Mouse (Mus musculus) limb, embryonic 11.5 days (tissue): ENCODE data around the gene E130114P18Rik. TPM values are rescaled to one million over a fixed set of nuclear protein-coding genes. Genes with fewer than 3 reads are reported as not detected.
A peak's percentile ranks its signal among the peaks of the same experiment; 100 is the strongest.

ENCODE experiments used
- ATAC-seq: fragments of 200-750 bp; cut with Nextera tagmentation; 2 replicates; pipeline ENCODE4 v1.8.0; 2017; ENCODE audit warnings: low read depth; ENCODE audit not compliant: insufficient number of reproducible peaks, low FRiP score, low TSS enrichment
- DNase-seq: peaks from one replicate; pipeline ENCODE4 v3.0.0-alpha.2; 2015; ENCODE audit warnings: low spot score
- H3K27ac ChIP-seq: fragments of 300-500 bp; sonication (generic); replicated peaks from 2 replicates; pipeline ENCODE4 v1.5.1; 2014; ENCODE audit warnings: low read depth, mild to moderate bottlenecking, low read length
- H3K27me3 ChIP-seq: fragments of 300-500 bp; sonication (generic); 2 replicates; pipeline ENCODE4 v1.6.1; 2014; ENCODE audit warnings: mild to moderate bottlenecking, low read length, mixed read lengths; ENCODE audit not compliant: control insufficient read depth, insufficient read depth
- H3K36me3 ChIP-seq: fragments of 300-500 bp; sonication (generic); 2 replicates; pipeline ENCODE4 v1.6.1; 2014; ENCODE audit warnings: mild to moderate bottlenecking, low read length, moderate library complexity, mixed read lengths; ENCODE audit not compliant: control insufficient read depth, insufficient read depth
- H3K4me1 ChIP-seq: fragments of 300-500 bp; sonication (generic); 2 replicates; pipeline ENCODE4 v1.6.1; 2014; ENCODE audit warnings: low read length, mixed read lengths; ENCODE audit not compliant: control insufficient read depth, insufficient read depth
- H3K4me2 ChIP-seq: fragments of 300-500 bp; sonication (generic); 2 replicates; pipeline ENCODE4 v1.6.1; 2014; ENCODE audit warnings: low read depth, mild to moderate bottlenecking, moderate library complexity; ENCODE audit not compliant: severe bottlenecking
- H3K4me3 ChIP-seq: fragments of 300-500 bp; sonication (generic); 2 replicates; pipeline ENCODE4 v1.5.1; 2014; ENCODE audit warnings: low read depth, low read length
- H3K9ac ChIP-seq: fragments of 300-500 bp; sonication (generic); 2 replicates; pipeline ENCODE4 v1.6.1; 2014; ENCODE audit warnings: mild to moderate bottlenecking, low read length
- H3K9me3 ChIP-seq: fragments of 300-500 bp; sonication (generic); 2 replicates; pipeline ENCODE4 v1.6.1; 2016; ENCODE audit warnings: low read length; ENCODE audit not compliant: control insufficient read depth
- WGBS: fragments of 180-500 bp; shearing (Covaris S2); extraction: QIAGEN DNeasy Blood & Tissue Kit; methylation state at CpG from one replicate; pipeline ENCODE4 v1.1.7; 2014; 5-methylcytosine and 5-hydroxymethylcytosine counted together
- polyA plus RNA-seq: library from polyadenylated mRNA; unstranded; fragments of >200 nt; fragmentation: Nextera tagmentation; extraction: Ambion mirVana; gene quantifications from 2 replicates; pipeline ENCODE4 v1.2.1, GENCODE M21; 2014

The E130114P18Rik gene
- polyA plus RNA-seq, 1 experiment from 2014 or later: 10.1 TPM

GRCm38 (mm10) chr4:97764616-97765015, 13.3 kb downstream of the E130114P18Rik start:
- Histone ChIP-seq H3K4me3 (no peak overlapping the region), H3K27ac (no peak overlapping the region), H3K36me3 (no peaks in the 10 kb centered on the region), H3K27me3 (no peaks in the 10 kb centered on the region), H3K4me2 (no peak overlapping the region), H3K9ac (no peak overlapping the region), H3K9me3 (no peaks in the 10 kb centered on the region), H3K4me1 (no peaks in the 10 kb centered on the region)
- WGBS: 30% methylated on average over 4 of the region's 4 CpGs
- DNase-seq (no peak), ATAC-seq (no peak)

GRCm38 (mm10) chr4:97758661-97759060, 19.2 kb downstream of the E130114P18Rik start:
- Histone ChIP-seq H3K27ac (no peak overlapping the region), H3K27me3 (peaks cover 4% of the 10 kb centered on the region; the same call in 1 of the 2 replicates), H3K4me3 (no peak overlapping the region), H3K9ac (no peak overlapping the region), H3K36me3 (no peaks in the 10 kb centered on the region), H3K4me2 (peak overlapping the region; percentile 77; the same call in 1 of the 2 replicates), H3K4me1 (peaks cover 14% of the 10 kb centered on the region), H3K9me3 (no peaks in the 10 kb centered on the region)
- 27% methylated on average over 3 of the region's 3 CpGs for WGBS
- no peak for DNase-seq
- no peak for ATAC-seq

- no peaks in the 10 kb centered on the region for H3K36me3 ChIP-seq
- ATAC-seq: peak; percentile 32; the same call in 1 of the 2 replicates
- peak overlapping the region; percentile 42; the same call in 1 of the 2 replicates for H3K27ac ChIP-seq
- H3K4me3 ChIP-seq: peak overlapping the region; percentile 37
- DNase-seq: peak; percentile 70
- 0% methylated on average over 14 of the region's 14 CpGs for WGBS
- peaks cover 14% of the 10 kb centered on the region for H3K4me1 ChIP-seq
- H3K4me2 ChIP-seq: peak overlapping the region; percentile 77
- peaks cover 6% of the 10 kb centered on the region for H3K27me3 ChIP-seq
- H3K9me3 ChIP-seq: no peaks in the 10 kb centered on the region
- H3K9ac ChIP-seq: peak overlapping the region; percentile 72
Measured at GRCm38 (mm10) chr4:97757978-97758461, 19.9 kb downstream of the E130114P18Rik start.

GRCm38 (mm10) chr4:97757207-97757977, 20.5 kb downstream of the E130114P18Rik start:
- under 1% methylated on average over 38 of the region's 38 CpGs for WGBS
- Histone ChIP-seq H3K4me2 (peak overlapping the region; percentile 77), H3K36me3 (no peaks in the 10 kb centered on the region), H3K27ac (peak overlapping the region; percentile 42; the same call in 1 of the 2 replicates), H3K9me3 (no peaks in the 10 kb centered on the region), H3K4me1 (peaks cover 14% of the 10 kb centered on the region), H3K9ac (peak overlapping the region; percentile 72), H3K4me3 (peak overlapping the region; percentile 37), H3K27me3 (peaks cover 10% of the 10 kb centered on the region)
- ATAC-seq: peak; percentile 69
- peak; percentile 84 for DNase-seq

GRCm38 (mm10) chr4:97754241-97754640, 23.6 kb downstream of the E130114P18Rik start:
- DNase-seq: peak; percentile 45
- Histone ChIP-seq H3K4me2 (no peak overlapping the region), H3K27ac (no peak overlapping the region), H3K27me3 (peaks cover 11% of the 10 kb centered on the region), H3K9ac (peak overlapping the region; percentile 18; the same call in 1 of the 2 replicates), H3K4me1 (peaks cover 18% of the 10 kb centered on the region), H3K9me3 (no peaks in the 10 kb centered on the region), H3K4me3 (no peak overlapping the region), H3K36me3 (no peaks in the 10 kb centered on the region)
- ATAC-seq: no peak
- 8% methylated on average over 12 of the region's 12 CpGs for WGBS

GRCm38 (mm10) chr4:97753521-97753920, 24.4 kb downstream of the E130114P18Rik start:
- peaks cover 18% of the 10 kb centered on the region for H3K4me1 ChIP-seq
- WGBS: 5% methylated on average over 1 of the region's 1 CpGs
- no peak for DNase-seq
- H3K27me3 ChIP-seq: peaks cover 7% of the 10 kb centered on the region
- H3K9me3 ChIP-seq: no peaks in the 10 kb centered on the region
- no peak overlapping the region for H3K4me2 ChIP-seq
- no peaks in the 10 kb centered on the region for H3K36me3 ChIP-seq
- no peak overlapping the region for H3K27ac ChIP-seq
- no peak overlapping the region for H3K9ac ChIP-seq
- no peak overlapping the region for H3K4me3 ChIP-seq
- ATAC-seq: no peak

GRCm38 (mm10) chr4:97752276-97753010, 25.4 kb downstream of the E130114P18Rik start:
- no peaks in the 10 kb centered on the region for H3K9me3 ChIP-seq
- H3K27me3 ChIP-seq: peaks cover 7% of the 10 kb centered on the region
- peaks cover 18% of the 10 kb centered on the region for H3K4me1 ChIP-seq
- no peak overlapping the region for H3K9ac ChIP-seq
- ATAC-seq: no peak
- 17% methylated on average over 5 of the region's 5 CpGs for WGBS
- no peak overlapping the region for H3K27ac ChIP-seq
- H3K36me3 ChIP-seq: no peaks in the 10 kb centered on the region
- peak overlapping the region; percentile 76 for H3K4me2 ChIP-seq
- peak overlapping the region; percentile 36; the same call in 1 of the 2 replicates for H3K4me3 ChIP-seq
- no peak for DNase-seq

GRCm38 (mm10) chr4:97751483-97752251, 26.2 kb downstream of the E130114P18Rik start:
- DNase-seq (peak; percentile 67), ATAC-seq (peak; percentile 37)
- Histone ChIP-seq H3K4me2 (peak overlapping the region; percentile 76), H3K27me3 (peaks cover 7% of the 10 kb centered on the region), H3K4me3 (peak overlapping the region; percentile 36), H3K4me1 (peaks cover 18% of the 10 kb centered on the region), H3K9ac (peak overlapping the region; percentile 65), H3K9me3 (no peaks in the 10 kb centered on the region), H3K27ac (0 out of 2 replicates have a peak overlapping the region, but pooled peaks have one; percentile 45), H3K36me3 (no peaks in the 10 kb centered on the region)
- 1% methylated on average over 40 of the region's 40 CpGs for WGBS
